Mouse (Mus musculus) ovary, postnatal 10 days (tissue): ENCODE data around the gene Gimap7.

Source experiments
- DNase-seq: peaks from one replicate; pipeline ENCODE4 v3.0.0; 2022; ENCODE audit warnings: low spot score

Gimap7 gene

DNA sequence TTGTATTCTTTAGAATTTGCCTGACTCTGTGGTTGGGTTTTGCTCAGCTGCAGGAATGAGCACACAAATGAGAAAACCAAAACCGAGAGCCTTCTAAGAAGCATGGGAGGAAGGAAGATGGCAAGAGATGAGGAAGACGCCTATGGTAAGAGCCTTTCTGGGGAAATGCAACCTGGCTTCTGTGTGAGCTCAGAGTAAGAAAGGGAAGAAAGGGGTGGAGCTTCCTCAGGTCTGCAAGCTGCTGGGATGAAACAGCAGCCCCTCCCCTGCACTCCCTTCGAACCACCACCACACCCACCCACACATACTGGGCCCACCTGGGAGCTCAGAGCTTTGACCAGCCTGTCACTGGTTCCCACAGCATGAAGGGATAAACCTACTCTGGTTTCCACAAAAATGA lies 22.9 kb downstream of the Gimap7 start:
- no peak for DNase-seq

- no peak for DNase-seq
Measured at GRCm38 (mm10) chr6:48741711-48742206, 23.3 kb downstream of the Gimap7 start.

- DNase-seq = no peak
Measured at GRCm38 (mm10) chr6:48742422-48743351, 24.3 kb downstream of the Gimap7 start.

DNA sequence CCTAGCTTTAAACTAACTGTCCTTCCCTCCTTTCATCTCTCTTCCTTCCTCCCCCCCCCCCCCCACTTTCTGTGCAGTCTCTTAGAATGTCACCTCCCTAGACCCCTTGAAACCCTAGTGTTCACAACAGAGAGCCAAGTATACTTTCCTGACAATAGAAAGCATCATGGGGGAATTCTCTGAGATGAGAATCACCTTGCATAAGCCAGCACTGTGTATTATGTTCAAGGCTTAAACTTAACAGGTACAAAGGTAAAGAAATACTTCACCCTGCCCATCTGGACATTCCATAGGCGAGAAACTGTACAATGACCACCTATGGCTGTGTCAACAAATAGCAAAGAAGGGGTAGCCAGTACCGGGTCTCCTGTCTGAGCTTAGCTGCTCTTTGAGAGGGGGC lies 27.1 kb downstream of the Gimap7 start:
- no peak for DNase-seq

GRCm38 (mm10) chr6:48745959-48746889 lies 27.8 kb downstream of the Gimap7 start, which contains the start of gene Gimap5:
Gimap5 (plus strand) TSS chr6:48746197.
- DNase-seq = no peak

GRCm38 (mm10) chr6:48747091-48747966 lies 28.9 kb downstream of the Gimap7 start:
- DNase-seq = no peak

DNA sequence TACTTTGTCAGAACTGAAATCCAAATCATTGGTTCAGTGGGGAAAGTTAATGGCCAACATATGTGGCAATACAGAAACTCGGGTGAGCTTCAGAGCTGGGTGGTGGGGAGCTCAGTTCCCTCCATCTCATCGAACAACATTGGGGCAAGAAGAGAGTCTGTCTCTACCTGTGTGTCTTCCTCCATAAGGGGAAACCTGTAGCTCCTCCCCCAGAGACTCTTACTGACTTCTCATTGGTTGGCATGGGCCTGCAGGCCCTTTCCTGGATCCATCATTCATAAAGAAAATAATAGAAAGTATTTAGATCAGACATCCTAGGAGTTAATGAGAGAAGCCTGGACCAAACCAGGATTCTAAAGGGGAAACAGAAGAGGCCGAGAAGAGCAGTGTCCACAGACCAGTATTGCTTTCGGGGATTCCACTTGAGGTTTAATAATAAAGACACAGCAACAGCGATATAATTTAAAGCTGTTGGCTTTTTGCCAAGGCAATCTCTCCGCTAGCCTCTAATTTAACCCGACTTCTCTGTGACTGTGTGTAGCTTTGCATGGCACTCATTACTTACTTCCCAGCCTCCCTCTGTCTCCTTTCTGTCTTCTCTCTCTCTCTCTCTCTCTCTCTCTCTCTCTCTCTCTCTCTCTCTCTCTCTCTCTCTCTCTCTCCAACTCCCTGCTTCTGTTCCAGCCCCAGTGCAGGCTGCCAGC lies 45.3 kb downstream of the Gimap7 start:
- DNase-seq = no peak

DNA sequence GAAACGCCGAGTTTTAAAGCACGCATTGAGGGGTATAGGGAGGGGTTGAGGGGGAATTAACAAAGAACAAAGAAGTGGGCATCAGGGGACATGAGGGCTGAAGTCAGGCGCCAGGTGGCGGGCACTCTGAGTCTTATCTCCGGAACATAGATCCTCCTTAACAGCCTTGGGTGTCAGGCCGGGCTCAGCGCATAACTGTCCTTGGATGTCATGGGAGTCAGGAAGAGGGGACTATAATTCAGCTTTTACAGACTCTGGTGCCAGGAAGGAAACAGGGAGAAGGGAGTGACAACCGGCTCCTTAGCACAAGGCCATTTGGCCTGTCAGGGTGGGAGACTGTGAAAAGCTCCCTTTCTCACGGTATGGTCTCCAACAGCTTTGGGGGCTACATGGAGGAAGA lies 46.1 kb downstream of the Gimap7 start:
- no peak for DNase-seq

- DNase-seq = no peak
Measured at GRCm38 (mm10) chr6:48768178-48768869, 49.9 kb downstream of the Gimap7 start.

DNA sequence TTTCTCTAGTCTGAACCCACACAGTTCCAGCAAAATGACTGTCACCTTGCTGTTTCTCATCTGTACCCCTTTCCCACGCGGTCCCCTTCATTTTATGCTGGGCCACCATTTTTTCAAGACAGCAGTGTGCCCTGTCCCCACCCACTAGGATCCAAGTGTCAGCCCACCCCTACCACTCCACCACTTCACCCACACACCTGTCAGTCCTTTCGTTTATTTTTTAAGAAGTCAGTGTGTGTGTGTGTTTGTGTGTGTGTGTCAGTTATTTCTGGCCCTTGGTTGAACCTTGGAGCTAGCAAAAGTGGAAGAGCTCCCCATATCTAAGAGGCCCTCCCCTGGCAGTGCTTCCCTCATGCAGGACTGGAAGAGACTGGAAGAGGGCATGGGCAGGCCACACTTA lies 50.5 kb downstream of the Gimap7 start:
- no peak for DNase-seq

GRCm38 (mm10) chr6:48770696-48771095 lies 52.3 kb downstream of the Gimap7 start, which contains the start of gene Gimap3:
Gimap3 (minus strand) TSS chr6:48770851.
- DNase-seq = no peak

DNA sequence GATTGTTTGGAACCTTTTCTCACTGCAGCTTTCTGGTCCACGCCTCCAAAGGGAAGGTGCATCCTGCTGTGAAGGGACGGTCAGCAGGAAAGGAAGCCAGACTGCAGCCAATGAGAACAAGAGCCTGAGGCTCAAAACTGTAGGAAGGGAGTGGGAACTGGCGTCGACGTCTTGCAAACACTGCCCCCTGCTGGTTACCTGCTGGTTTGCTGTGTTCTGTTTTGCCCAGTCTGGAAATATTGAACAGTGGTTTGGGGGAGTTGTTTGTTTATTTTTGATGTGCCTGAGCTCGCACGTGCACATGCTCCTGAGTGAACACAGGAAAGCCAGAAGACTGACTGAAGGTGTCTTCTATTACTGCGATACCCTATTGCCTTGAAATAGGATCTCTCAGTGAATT lies 53.6 kb downstream of the Gimap7 start:
- peak; percentile 58 for DNase-seq
